Mouse (Mus musculus): Measurements from ENCODE around the gene Clybl. TPM values are rescaled to one million over a fixed set of nuclear protein-coding genes. Genes with fewer than 3 reads are reported as not detected.

Gene Clybl
- polyA plus RNA-seq, 1 experiment from 2014 or later: 23.9 TPM

DNA sequence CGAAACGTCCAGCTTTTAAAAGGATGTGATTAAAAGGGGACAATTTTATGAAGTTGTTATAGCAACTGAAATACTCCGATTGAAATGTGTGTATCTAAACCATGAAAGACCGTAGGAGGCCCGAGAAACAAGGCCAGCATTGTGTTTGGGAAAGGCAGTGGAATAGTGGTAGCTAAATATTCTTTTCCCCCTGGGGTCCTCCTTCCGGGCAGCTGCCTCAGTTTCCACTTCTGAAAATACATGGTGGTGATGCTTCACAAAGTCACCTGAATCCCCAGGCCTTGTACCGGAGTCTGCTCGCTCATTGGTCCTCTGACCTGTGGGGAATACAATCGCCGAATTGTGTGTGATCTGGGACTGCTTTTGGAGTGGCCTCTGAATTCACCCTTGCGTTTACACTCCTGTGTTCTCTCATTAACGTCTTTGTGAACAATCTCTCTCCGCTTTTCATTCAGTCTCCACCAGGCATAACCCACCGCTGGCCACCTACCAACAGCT, 46.0 kb downstream of the Clybl start:
- H3K4me2 ChIP-seq (replicated peaks): peak overlapping the region; percentile 17
- H3K4me3 ChIP-seq (replicated peaks): no peak overlapping the region
- H3K9me3 ChIP-seq: no peaks in the 10 kb centered on the region
- peaks cover 47% of the 10 kb centered on the region for H3K4me1 ChIP-seq (replicated peaks)
- ATAC-seq: no peak
- H3K27me3 ChIP-seq: peaks cover 73% of the 10 kb centered on the region
- WGBS: 8% methylated on average over 14 of the region's 14 CpGs
- 0 out of 2 replicates have a peak overlapping the region, but pooled peaks have one; percentile 4 for H3K9ac ChIP-seq (replicated peaks)
- peak overlapping the region; percentile 37 for H3K27ac ChIP-seq
- H3K36me3 ChIP-seq: no peaks in the 10 kb centered on the region

DNA sequence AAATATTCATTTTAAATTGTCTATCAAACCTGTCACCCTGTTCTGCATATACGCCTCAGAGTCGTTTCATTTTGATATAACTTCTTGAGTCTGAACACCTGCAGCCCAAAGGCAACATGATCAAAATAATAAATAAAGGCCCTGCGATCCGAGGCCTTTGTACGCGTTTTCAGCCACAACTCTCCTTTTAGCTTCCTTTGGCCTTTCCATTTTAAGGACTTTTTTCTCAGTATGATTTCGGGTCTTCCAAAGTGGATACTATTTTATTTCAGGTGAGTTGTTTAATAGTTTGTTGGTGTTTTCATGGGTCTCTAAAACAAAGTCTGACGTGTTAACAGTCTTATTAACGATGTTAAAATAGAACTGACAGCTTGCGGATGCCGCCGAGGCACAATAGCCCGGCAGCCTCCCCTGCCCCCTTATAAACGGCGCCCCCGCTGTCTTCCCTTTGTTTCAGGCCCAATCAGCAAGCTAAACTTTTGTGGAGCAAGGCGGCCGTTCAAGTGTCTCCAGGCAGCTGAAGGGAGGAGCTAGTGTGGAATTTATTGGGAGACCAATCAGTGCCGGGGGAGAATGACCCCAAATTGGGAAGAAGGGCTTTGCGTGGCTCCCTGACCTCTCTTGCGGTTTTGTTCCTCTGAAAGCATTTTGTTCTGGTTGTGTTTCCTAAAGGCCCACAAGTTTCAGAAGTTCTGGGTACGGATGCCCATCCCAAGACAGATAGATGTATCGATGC, 47.5 kb downstream of the Clybl start:
- peaks cover 45% of the 10 kb centered on the region for H3K4me1 ChIP-seq (replicated peaks)
- H3K9ac ChIP-seq (replicated peaks): no peak overlapping the region
- H3K4me3 ChIP-seq (replicated peaks): no peak overlapping the region
- no peaks in the 10 kb centered on the region for H3K36me3 ChIP-seq
- no peak for ATAC-seq
- H3K9me3 ChIP-seq: no peaks in the 10 kb centered on the region
- H3K4me2 ChIP-seq (replicated peaks): peak overlapping the region; percentile 30
- peaks cover 78% of the 10 kb centered on the region for H3K27me3 ChIP-seq
- WGBS: 3% methylated on average over 23 of the region's 23 CpGs
- peak overlapping the region; percentile 41; the same call in 1 of the 2 replicates for H3K27ac ChIP-seq

DNA sequence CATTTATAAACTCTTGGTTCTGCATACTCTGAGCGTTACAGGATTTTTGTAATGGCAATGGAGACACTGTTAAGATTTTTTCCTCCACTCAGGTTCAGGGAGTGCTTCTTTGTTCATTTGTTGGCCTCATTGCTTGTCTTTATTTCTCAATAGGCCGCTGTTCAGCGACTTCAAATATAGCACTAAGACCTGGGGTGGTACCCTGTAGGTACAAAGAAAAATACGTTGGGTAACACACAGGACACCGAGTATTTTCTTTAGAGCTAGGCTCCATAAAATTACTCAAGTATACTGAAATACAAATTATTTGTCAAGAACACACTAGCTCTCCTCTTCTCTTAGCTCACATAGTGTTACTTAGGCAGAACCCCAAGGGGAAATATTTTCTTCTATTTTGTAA, 48.5 kb downstream of the Clybl start:
- Histone ChIP-seq H3K27me3 (peaks cover 80% of the 10 kb centered on the region), H3K36me3 (no peaks in the 10 kb centered on the region), H3K27ac (peak overlapping the region; percentile 19; the same call in 1 of the 2 replicates), H3K4me3 (replicated peaks) (no peak overlapping the region), H3K4me2 (replicated peaks) (no peak overlapping the region), H3K9me3 (no peaks in the 10 kb centered on the region), H3K4me1 (replicated peaks) (peaks cover 37% of the 10 kb centered on the region), H3K9ac (replicated peaks) (no peak overlapping the region)
- no peak for ATAC-seq
- 36% methylated on average over 5 of the region's 5 CpGs for WGBS

- H3K4me1 ChIP-seq (replicated peaks): peaks cover 32% of the 10 kb centered on the region
- H3K27me3 ChIP-seq: peaks cover 77% of the 10 kb centered on the region
- no peak overlapping the region; the same call in 1 of the 2 replicates for H3K9ac ChIP-seq (replicated peaks)
- H3K27ac ChIP-seq: peak overlapping the region; percentile 19; the same call in 1 of the 2 replicates
- H3K9me3 ChIP-seq: no peaks in the 10 kb centered on the region
- peak; percentile 57 for ATAC-seq
- H3K36me3 ChIP-seq: no peaks in the 10 kb centered on the region
- WGBS: 12% methylated on average over 14 of the region's 14 CpGs
- 0 out of 2 replicates have a peak overlapping the region, but pooled peaks have one; percentile 19 for H3K4me2 ChIP-seq (replicated peaks)
- no peak overlapping the region for H3K4me3 ChIP-seq (replicated peaks)
Measured at GRCm38 (mm10) chr14:122230621-122231025, 49.1 kb downstream of the Clybl start.

DNA sequence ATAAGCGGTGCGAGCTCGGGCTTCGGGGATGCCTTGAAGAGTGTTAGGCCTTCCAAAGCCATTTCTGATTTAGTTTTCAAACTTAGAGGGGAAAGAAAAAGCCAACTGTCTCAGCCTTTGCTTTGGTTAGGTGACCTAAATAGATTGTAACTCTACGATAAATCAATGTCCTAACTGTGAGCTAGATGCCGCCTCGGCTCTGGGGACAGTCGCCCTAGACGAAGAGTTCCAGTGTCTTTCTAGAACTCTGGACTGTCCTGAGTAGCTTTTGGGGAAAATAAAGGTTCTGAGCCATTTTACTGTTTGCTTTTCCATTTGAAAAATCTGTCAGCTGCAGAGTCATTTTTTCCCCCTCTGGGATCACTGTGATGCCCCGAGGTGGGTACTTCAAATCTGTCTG, 49.6 kb downstream of the Clybl start:
- H3K4me1 ChIP-seq (replicated peaks): peaks cover 30% of the 10 kb centered on the region
- ATAC-seq: no peak
- H3K9me3 ChIP-seq: no peaks in the 10 kb centered on the region
- H3K27ac ChIP-seq: no peak overlapping the region; the same call in 1 of the 2 replicates
- no peaks in the 10 kb centered on the region for H3K36me3 ChIP-seq
- H3K4me2 ChIP-seq (replicated peaks): 0 out of 2 replicates have a peak overlapping the region, but pooled peaks have one; percentile 19
- H3K9ac ChIP-seq (replicated peaks): no peak overlapping the region; the same call in 1 of the 2 replicates
- peaks cover 73% of the 10 kb centered on the region for H3K27me3 ChIP-seq
- no peak overlapping the region for H3K4me3 ChIP-seq (replicated peaks)
- 27% methylated on average over 10 of the region's 10 CpGs for WGBS

DNA sequence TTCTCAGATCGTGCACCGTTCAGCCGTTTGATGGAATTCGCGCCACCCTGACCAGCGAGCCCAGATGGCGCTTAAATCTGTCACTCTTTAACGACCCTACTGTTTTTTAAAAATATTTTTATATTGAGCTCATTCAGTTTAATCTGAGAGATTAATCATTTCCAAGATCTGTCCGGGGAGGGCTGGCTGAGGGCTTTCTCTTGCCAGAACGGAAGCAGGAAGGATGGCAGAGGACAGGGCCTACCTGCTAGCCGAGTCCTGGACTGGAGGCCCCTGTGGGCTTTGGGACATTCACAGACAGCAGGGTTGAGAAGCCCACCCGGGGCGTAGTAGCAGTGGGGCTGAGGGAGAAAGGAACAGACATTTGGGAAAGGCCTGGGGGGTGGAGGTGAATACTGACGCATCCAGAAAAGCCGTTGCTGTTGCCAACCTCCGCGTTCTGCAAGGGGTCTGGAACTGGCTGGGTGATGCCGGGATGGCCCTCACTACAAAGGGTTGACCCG, 51.8 kb downstream of the Clybl start:
- Histone ChIP-seq H3K4me2 (replicated peaks) (no peak overlapping the region), H3K9me3 (no peaks in the 10 kb centered on the region), H3K4me1 (replicated peaks) (peaks cover 16% of the 10 kb centered on the region), H3K27me3 (peaks cover 62% of the 10 kb centered on the region), H3K36me3 (no peaks in the 10 kb centered on the region), H3K4me3 (replicated peaks) (no peak overlapping the region), H3K9ac (replicated peaks) (no peak overlapping the region), H3K27ac (no peak overlapping the region)
- 84% methylated on average over 19 of the region's 19 CpGs for WGBS
- ATAC-seq: no peak

- H3K4me2 ChIP-seq (replicated peaks): no peak overlapping the region
- H3K9ac ChIP-seq (replicated peaks): no peak overlapping the region
- no peak for ATAC-seq
- WGBS: 85% methylated on average over 1 of the region's 1 CpGs
- H3K4me3 ChIP-seq (replicated peaks): no peak overlapping the region
- H3K4me1 ChIP-seq (replicated peaks): no peaks in the 10 kb centered on the region
- no peaks in the 10 kb centered on the region for H3K27me3 ChIP-seq
- no peak overlapping the region for H3K27ac ChIP-seq
- no peaks in the 10 kb centered on the region for H3K36me3 ChIP-seq
- no peaks in the 10 kb centered on the region for H3K9me3 ChIP-seq
Measured at GRCm38 (mm10) chr14:122243874-122244273, 62.4 kb downstream of the Clybl start.

DNA sequence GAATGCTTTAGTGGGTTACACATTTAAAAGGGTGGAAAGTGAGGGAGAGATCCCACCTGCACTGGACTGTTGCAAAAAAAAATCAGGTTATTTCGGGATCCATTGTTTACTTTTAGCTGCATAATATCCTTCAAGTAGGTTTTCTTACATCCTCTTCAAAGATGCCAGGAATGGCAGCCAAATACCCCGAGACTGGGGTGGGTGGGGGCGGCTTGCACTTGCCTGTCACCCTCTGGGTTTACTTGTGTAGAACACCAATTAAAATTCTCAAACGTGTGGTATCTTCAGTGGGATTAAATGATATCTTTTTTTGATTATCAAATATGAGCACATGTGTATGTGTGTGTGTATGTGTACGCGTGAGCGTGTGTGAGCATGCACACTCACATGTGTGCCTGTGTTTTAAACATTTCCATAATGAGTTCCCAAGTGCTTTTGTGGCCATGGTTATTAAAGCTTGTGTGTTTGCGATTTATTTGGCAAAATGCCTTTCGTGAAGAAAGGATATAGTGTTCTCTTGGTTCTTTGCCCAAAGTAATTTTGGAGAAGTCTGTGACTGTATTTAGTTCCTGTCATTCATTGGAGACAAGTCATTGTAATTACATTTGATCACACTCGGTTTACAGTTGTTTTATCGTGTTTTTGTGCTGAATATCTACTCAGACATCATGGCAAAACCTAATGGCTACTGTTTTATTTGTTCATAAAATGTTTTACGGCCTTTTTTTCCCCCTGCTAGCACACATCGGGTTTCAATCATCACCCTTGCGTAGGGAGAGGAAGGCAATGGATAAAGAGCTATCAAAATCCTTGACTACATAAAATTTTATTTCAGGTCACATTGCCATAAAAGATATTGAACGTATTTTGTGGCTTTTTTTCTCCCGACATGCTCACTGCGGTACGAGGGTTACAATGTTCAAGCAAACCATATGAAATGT, 65.7 kb downstream of the Clybl start:
- 90% methylated on average over 18 of the region's 18 CpGs for WGBS
- Histone ChIP-seq H3K36me3 (no peaks in the 10 kb centered on the region), H3K27ac (no peak overlapping the region), H3K4me1 (replicated peaks) (no peaks in the 10 kb centered on the region), H3K27me3 (no peaks in the 10 kb centered on the region), H3K4me3 (replicated peaks) (no peak overlapping the region), H3K9me3 (no peaks in the 10 kb centered on the region), H3K4me2 (replicated peaks) (no peak overlapping the region), H3K9ac (replicated peaks) (no peak overlapping the region)
- no peak for ATAC-seq

DNA sequence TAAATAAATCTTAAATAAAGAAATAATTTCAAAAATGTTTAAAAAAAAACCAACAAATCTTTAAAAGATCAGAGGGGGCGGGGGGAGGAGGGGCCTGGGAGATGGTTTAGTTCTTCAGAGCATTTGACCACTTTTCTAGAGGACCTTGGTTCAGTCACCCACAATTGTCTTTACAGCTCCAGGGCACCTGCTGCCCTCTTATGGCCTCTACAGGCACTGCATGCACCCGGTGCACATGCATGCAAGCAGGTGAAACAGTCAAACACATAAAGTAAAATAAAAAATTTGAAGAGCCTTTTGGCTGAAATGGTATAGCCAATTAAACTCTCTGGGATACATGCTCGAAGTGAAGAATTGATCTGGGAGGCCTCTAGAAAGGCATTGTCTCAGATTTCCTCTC, 67.6 kb downstream of the Clybl start:
- Histone ChIP-seq H3K9me3 (no peaks in the 10 kb centered on the region), H3K4me3 (replicated peaks) (no peak overlapping the region), H3K9ac (replicated peaks) (no peak overlapping the region), H3K27ac (no peak overlapping the region), H3K36me3 (no peaks in the 10 kb centered on the region), H3K4me1 (replicated peaks) (no peaks in the 10 kb centered on the region), H3K27me3 (peaks cover 10% of the 10 kb centered on the region), H3K4me2 (replicated peaks) (no peak overlapping the region)
- ATAC-seq: no peak
- WGBS: 91% methylated on average over 3 of the region's 3 CpGs

GRCm38 (mm10) chr14:122251346-122251745, 69.8 kb downstream of the Clybl start:
- H3K9ac ChIP-seq (replicated peaks): no peak overlapping the region
- no peaks in the 10 kb centered on the region for H3K9me3 ChIP-seq
- H3K4me3 ChIP-seq (replicated peaks): no peak overlapping the region
- H3K4me2 ChIP-seq (replicated peaks): no peak overlapping the region
- peaks cover 29% of the 10 kb centered on the region for H3K27me3 ChIP-seq
- no peaks in the 10 kb centered on the region for H3K36me3 ChIP-seq
- no peak for ATAC-seq
- no peak overlapping the region for H3K27ac ChIP-seq
- H3K4me1 ChIP-seq (replicated peaks): peaks cover 12% of the 10 kb centered on the region

- Histone ChIP-seq H3K27ac (no peak overlapping the region), H3K9ac (replicated peaks) (no peak overlapping the region), H3K36me3 (no peaks in the 10 kb centered on the region), H3K9me3 (no peaks in the 10 kb centered on the region), H3K4me2 (replicated peaks) (peak overlapping the region; percentile 35), H3K4me1 (replicated peaks) (peaks cover 24% of the 10 kb centered on the region), H3K4me3 (replicated peaks) (no peak overlapping the region), H3K27me3 (peaks cover 62% of the 10 kb centered on the region)
- 3% methylated on average over 21 of the region's 21 CpGs for WGBS
- no peak for ATAC-seq
Measured at GRCm38 (mm10) chr14:122255562-122256260, 74.2 kb downstream of the Clybl start.

All from midbrain, embryonic 13.5 days (tissue).